Mouse (Mus musculus) stomach, postnatal 0 days (tissue): ENCODE data around the gene C1qtnf6. TPM values are rescaled to one million over a fixed set of nuclear protein-coding genes. Genes with fewer than 3 reads are reported as not detected.

Experiments used
- ATAC-seq: fragments of 200-750 bp; cut with Nextera tagmentation; 2 replicates; pipeline ENCODE4 v1.8.0; 2017; ENCODE audit not compliant: low FRiP score, low TSS enrichment
- DNase-seq: peaks from one replicate; pipeline ENCODE4 v3.0.0-alpha.2; 2016; ENCODE audit warnings: low spot score
- H3K27ac ChIP-seq: fragments of 300-500 bp; sonication (generic); replicated peaks from 2 replicates; pipeline ENCODE4 v1.5.1; 2014; ENCODE audit warnings: mild to moderate bottlenecking, control low read depth
- H3K27me3 ChIP-seq: fragments of 300-500 bp; sonication (generic); 2 replicates; pipeline ENCODE4 v1.6.1; 2014; ENCODE audit warnings: low read length; ENCODE audit not compliant: control insufficient read depth, insufficient read depth
- H3K36me3 ChIP-seq: fragments of 300-500 bp; sonication (generic); 2 replicates; pipeline ENCODE4 v1.6.1; 2014; ENCODE audit warnings: low read length, mixed read lengths; ENCODE audit not compliant: control insufficient read depth, insufficient read depth
- H3K4me1 ChIP-seq: fragments of 300-500 bp; sonication (generic); replicated peaks from 2 replicates; pipeline ENCODE4 v1.6.1; 2014; ENCODE audit warnings: antibody characterized with exemption; ENCODE audit not compliant: control insufficient read depth, insufficient read depth
- H3K4me2 ChIP-seq: fragments of 300-500 bp; sonication (generic); replicated peaks from 2 replicates; pipeline ENCODE4 v1.6.1; 2014; ENCODE audit warnings: low read depth, mild to moderate bottlenecking, control low read depth, moderate library complexity
- H3K4me3 ChIP-seq: fragments of 300-500 bp; sonication (generic); 2 replicates; pipeline ENCODE4 v1.5.1; 2014; ENCODE audit warnings: low read depth, low read length, control low read depth
- H3K9ac ChIP-seq: fragments of 300-500 bp; sonication (generic); 2 replicates; pipeline ENCODE4 v1.6.1; 2014; ENCODE audit warnings: mild to moderate bottlenecking, low read length, control low read depth, mixed read lengths
- H3K9me3 ChIP-seq: fragments of 300-500 bp; sonication (generic); 2 replicates; pipeline ENCODE4 v1.6.1; 2016; ENCODE audit warnings: low read length; ENCODE audit not compliant: control insufficient read depth
- CTCF ChIP-seq: IDR thresholded peaks from 2 replicates; pipeline ENCODE4 v1.5.1; 2016; ENCODE audit warnings: antibody characterized with exemption, low read depth, mild to moderate bottlenecking, moderate library complexity
- EP300 ChIP-seq: optimal IDR thresholded peaks from 2 replicates; pipeline ENCODE3; 2016; ENCODE audit warnings: antibody characterized with exemption
- WGBS: fragments of 180-500 bp; shearing (Covaris S2); extraction: QIAGEN DNeasy Blood & Tissue Kit; methylation state at CpG from one replicate; pipeline ENCODE4 v1.1.7; 2014; 5-methylcytosine and 5-hydroxymethylcytosine counted together
- polyA plus RNA-seq: library from polyadenylated mRNA; unstranded; fragments of >200 nt; fragmentation: Nextera tagmentation; extraction: Ambion mirVana; gene quantifications from 2 replicates; pipeline ENCODE4 v1.2.1, GENCODE M21; 2015

The C1qtnf6 gene
- 20.2 and 24.6 TPM in 2 replicates for polyA plus RNA-seq

DNA sequence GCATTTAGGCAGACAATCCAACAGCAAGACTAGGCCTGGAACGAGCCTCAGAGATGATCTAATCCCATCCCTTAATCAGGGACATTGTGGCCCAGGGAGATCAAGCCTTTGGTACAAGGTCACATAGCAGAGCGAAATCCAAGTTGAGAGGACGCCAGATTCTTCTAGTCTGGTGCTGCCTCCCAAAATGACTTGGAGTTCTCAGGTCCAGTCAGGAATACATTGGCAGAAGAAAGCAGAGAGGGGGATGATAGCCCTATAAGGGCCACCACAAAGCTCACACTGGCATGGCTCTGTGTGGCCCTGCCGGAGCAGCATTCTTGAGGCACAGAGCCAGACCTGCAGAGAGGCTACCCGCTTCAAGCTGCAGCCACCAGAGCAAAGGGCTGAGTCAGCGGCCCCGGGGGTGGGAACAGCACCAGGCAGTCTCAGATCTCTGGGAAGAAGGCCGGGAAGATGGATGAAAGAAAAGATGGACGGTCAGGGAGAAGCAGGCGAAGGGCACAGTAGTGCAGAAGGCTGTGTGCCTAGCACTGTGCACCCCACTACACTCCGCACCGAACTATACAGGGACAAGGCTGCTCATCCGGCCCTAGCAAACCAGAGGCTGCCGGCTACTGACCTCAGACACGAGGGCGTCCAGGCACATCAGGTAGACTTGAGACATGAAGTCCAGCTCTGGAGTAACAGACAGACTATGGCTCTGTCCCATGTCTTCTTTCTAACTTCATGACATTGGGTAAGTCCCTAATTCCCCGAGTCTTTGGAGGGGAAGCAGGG lies at the start of gene C1qtnf6:
TSS of gene C1qtnf6 (minus strand) at position 746 of the 780 bp plus-strand sequence.
- DNase-seq (peak; percentile 51), ATAC-seq (no peak)
- TF ChIP-seq EP300: no peak
- Histone ChIP-seq H3K4me3 (no peak within 1 kb of the TSS), H3K36me3 (no peaks in the 10 kb centered on the region), H3K9ac (peak within 1 kb of the TSS; percentile 65), H3K4me1 (peaks cover 19% of the 10 kb centered on the region), H3K4me2 (peak within 1 kb of the TSS; percentile 40), H3K9me3 (no peaks in the 10 kb centered on the region), H3K27me3 (no peaks in the 10 kb centered on the region), H3K27ac (peak within 1 kb of the TSS; percentile 92)
- 53% methylated on average over 17 of the region's 17 CpGs for WGBS

DNA sequence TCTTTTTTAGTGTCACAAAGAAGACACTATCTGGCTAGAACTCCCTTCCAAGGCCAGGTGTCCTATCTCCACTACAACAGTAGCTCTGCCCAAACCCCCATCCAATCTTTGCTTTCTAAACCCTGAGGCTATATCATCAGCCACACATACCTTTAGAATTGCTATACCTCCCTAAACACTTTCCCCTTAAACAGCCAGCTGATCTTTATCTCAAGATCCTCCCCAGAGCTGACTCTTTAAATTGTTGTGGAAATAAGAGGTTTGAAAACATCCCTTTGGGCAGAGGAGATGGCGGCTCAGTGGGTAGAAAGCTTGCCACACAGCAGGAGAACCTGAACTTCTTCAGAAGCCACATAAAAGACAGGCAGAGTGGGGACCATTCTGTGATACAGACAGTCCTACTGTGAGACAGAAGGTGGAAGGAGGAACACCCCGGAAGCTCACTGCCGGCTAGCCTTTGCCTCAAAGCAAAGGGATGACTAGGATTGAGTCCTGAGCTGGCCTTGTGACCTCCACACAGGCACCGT lies 45.1 kb upstream of the C1qtnf6 start:
- Histone ChIP-seq H3K27ac (no peak overlapping the region), H3K4me3 (no peak overlapping the region), H3K4me2 (no peak overlapping the region), H3K4me1 (no peaks in the 10 kb centered on the region), H3K27me3 (no peaks in the 10 kb centered on the region), H3K36me3 (no peaks in the 10 kb centered on the region), H3K9ac (no peak overlapping the region), H3K9me3 (no peaks in the 10 kb centered on the region)
- ATAC-seq (no peak), DNase-seq (no peak)
- 58% methylated on average over 4 of the region's 4 CpGs for WGBS
- TF ChIP-seq EP300 (no peak), CTCF (no peak)

DNA sequence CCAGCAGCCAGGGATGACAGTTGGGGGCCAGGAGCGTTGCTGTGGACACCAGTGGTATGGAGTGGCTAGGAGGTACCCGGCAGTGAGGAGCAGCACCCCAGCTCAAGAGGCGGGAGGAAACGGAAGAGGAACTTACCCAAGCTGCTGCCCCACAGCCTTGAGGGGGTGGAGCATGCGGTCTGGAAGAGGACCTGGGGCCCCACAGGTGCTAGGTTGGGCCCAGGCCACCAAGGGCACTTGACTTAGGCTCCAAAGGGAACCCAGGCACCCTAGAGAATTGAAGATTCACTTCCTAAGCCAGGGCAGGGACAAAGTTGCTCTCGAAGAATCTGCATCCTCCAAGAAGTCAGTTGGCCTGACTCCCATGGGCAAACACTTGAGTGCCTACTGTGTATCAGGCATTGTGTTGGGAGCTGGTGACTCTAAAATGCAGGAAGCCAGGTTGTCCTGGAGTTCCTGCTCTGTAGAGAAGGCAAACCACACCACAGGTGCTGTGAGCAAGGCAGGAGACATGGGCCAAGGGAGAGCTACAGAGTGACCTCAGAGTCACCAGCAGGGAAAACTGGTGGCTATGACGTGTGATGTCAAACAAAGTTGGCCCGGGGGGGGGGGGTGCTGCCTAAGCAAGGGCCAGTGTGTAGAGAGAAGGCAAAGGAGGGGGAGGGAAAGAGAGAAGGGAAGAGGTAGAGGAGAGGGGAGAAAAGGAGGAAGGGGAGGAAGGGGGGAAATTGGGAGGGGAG lies 41.6 kb upstream of the C1qtnf6 start, which contains the start of gene Rac2:
TSS of gene Rac2 (minus strand) at position 126 of the 740 bp plus-strand sequence.
- Histone ChIP-seq H3K4me2 (no peak within 1 kb of the TSS), H3K4me3 (no peak within 1 kb of the TSS), H3K4me1 (no peaks in the 10 kb centered on the region), H3K36me3 (no peaks in the 10 kb centered on the region), H3K27me3 (no peaks in the 10 kb centered on the region), H3K9me3 (no peaks in the 10 kb centered on the region), H3K9ac (no peak within 1 kb of the TSS), H3K27ac (no peak within 1 kb of the TSS)
- ATAC-seq (no peak), DNase-seq (no peak)
- TF ChIP-seq EP300: no peak
- TF ChIP-seq CTCF: no peak
- WGBS: 72% methylated on average over 8 of the region's 8 CpGs

DNA sequence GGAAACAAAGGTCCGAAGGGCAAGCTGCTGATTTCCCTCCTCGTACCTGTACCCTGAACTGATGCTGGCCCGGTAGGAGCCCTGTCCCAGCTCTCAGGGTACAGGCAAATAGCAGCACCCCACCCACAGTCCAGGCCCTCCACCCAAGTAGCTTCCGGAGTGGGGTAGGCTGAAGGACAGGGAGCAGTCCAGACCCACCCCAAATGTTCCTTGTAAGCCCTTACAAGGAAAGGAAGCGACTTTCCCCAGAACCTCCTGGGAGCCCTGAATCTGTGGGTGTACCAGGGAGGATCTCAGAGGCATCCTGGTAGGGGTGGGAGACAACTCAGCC lies 41.0 kb upstream of the C1qtnf6 start:
- Histone ChIP-seq H3K4me3 (no peak overlapping the region), H3K27me3 (no peaks in the 10 kb centered on the region), H3K4me2 (no peak overlapping the region), H3K9ac (no peak overlapping the region), H3K27ac (no peak overlapping the region), H3K4me1 (no peaks in the 10 kb centered on the region), H3K9me3 (no peaks in the 10 kb centered on the region), H3K36me3 (no peaks in the 10 kb centered on the region)
- TF ChIP-seq CTCF (no peak), EP300 (no peak)
- no peak for ATAC-seq
- DNase-seq: no peak
- WGBS: 79% methylated on average over 5 of the region's 5 CpGs

DNA sequence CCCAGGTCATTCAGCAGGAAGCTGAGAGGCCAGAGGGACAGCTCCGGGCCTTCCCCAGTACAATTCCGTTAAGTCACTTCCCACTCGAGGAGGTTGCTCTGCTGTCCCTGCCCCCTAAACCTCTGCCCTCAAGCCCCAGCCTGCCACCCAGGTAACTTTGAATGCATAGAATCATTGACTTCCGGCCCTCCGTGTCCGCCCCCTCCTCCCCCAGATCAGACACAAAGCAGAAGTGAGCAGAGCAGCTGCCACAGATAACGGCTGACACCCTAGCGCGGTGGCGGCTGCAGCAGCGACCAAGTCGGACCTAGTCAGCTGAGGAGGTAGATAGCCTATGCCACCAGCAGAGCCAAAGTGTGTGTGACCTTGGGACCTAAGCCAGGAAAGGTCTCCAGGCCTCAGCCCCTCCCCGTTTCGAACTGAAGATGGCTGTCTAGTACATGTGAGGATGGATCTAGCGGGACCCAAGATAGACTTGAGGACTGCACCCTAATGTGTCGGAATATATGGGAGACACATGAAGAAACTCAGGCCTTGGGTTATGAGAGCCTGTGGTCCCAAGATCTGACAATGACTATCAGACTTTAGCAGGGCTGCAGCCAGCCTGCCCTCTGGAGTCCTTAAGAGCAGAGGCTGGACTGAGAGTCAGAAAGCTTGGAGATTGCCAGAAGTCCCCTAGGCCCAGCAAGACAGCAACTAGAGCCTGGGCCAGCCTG lies 40.5 kb upstream of the C1qtnf6 start:
- Histone ChIP-seq H3K9me3 (no peaks in the 10 kb centered on the region), H3K9ac (no peak overlapping the region), H3K36me3 (no peaks in the 10 kb centered on the region), H3K27ac (no peak overlapping the region), H3K4me2 (no peak overlapping the region), H3K4me3 (no peak overlapping the region), H3K27me3 (no peaks in the 10 kb centered on the region), H3K4me1 (no peaks in the 10 kb centered on the region)
- DNase-seq (no peak), ATAC-seq (no peak)
- TF ChIP-seq CTCF: no peak
- no peak for TF ChIP-seq EP300
- WGBS: 49% methylated on average over 16 of the region's 16 CpGs
